Mouse (Mus musculus) ovary, adult 18-20 months (tissue): ENCODE data around the gene Txndc17.
"Not testable (repeated sequence)": the region's sequence is repeated elsewhere in the genome, so short reads cannot be mapped to it uniquely, and the experiment has no call there.

Experiments used
- DNase-seq: peaks from one replicate; pipeline ENCODE4 v3.0.0; 2022; ENCODE audit warnings: low spot score, mixed read lengths

Gene Txndc17

GRCm38 (mm10) chr11:72207204-72207833, at the start of gene Txndc17, which contains the start of gene 4933427D14Rik:
TSS of gene Txndc17 (plus strand) at chr11:72207547.
TSS of gene 4933427D14Rik (minus strand) at chr11:72207459.
- DNase-seq = peak; percentile 77

- DNase-seq = no peak
Observed at GRCm38 (mm10) chr11:72163198-72163597, 44.1 kb upstream of the Txndc17 start.

GRCm38 (mm10) chr11:72169871-72170270, 37.5 kb upstream of the Txndc17 start:
- no peak for DNase-seq

GRCm38 (mm10) chr11:72171906-72172305, 35.4 kb upstream of the Txndc17 start:
- not testable (repeated sequence) for DNase-seq

GRCm38 (mm10) chr11:72173506-72173905, 33.8 kb upstream of the Txndc17 start:
- DNase-seq = no peak

- DNase-seq = no peak
Observed at GRCm38 (mm10) chr11:72174721-72175120, 32.6 kb upstream of the Txndc17 start.

- DNase-seq = no peak
Observed at GRCm38 (mm10) chr11:72175966-72176365, 31.4 kb upstream of the Txndc17 start.

- no peak for DNase-seq
Observed at GRCm38 (mm10) chr11:72176553-72176952, 30.8 kb upstream of the Txndc17 start.

- no peak for DNase-seq
Observed at GRCm38 (mm10) chr11:72180556-72180955, 26.8 kb upstream of the Txndc17 start.

GRCm38 (mm10) chr11:72181136-72181535, 26.2 kb upstream of the Txndc17 start:
- DNase-seq = no peak

- DNase-seq = no peak
Observed at GRCm38 (mm10) chr11:72184252-72184651, 23.1 kb upstream of the Txndc17 start.

- DNase-seq = no peak
Observed at GRCm38 (mm10) chr11:72190857-72191256, 16.5 kb upstream of the Txndc17 start.

- DNase-seq = no peak
Observed at GRCm38 (mm10) chr11:72194259-72194658, 13.1 kb upstream of the Txndc17 start.

- DNase-seq = no peak
Observed at GRCm38 (mm10) chr11:72196506-72196905, 10.8 kb upstream of the Txndc17 start.

- no peak for DNase-seq
Observed at GRCm38 (mm10) chr11:72203440-72203839, 3.9 kb upstream of the Txndc17 start.

GRCm38 (mm10) chr11:72205256-72205655, 2.1 kb upstream of the Txndc17 start:
- DNase-seq = no peak

- no peak for DNase-seq
Observed at GRCm38 (mm10) chr11:72206341-72207203, 775 bp upstream of the Txndc17 start, which contains the start of gene Gm43951. TSS of gene Gm43951 (minus strand) at chr11:72206840.

GRCm38 (mm10) chr11:72207834-72208377, 559 bp downstream of the Txndc17 start:
- no peak for DNase-seq

- peak; percentile 90 for DNase-seq
Observed at GRCm38 (mm10) chr11:72214591-72215409, 7.5 kb downstream of the Txndc17 start.

- peak; percentile 59 for DNase-seq
Observed at GRCm38 (mm10) chr11:72215410-72215797, 8.1 kb downstream of the Txndc17 start, which contains the start of gene Med31. TSS of gene Med31 (minus strand) at chr11:72215592.

GRCm38 (mm10) chr11:72217116-72217515, 9.8 kb downstream of the Txndc17 start:
- DNase-seq = no peak

- DNase-seq = no peak
Observed at GRCm38 (mm10) chr11:72221278-72221677, 13.9 kb downstream of the Txndc17 start.
